Mouse (Mus musculus) MN1 (cell line): ENCODE results near the gene Crxos.
A peak's percentile ranks its signal among the peaks of the same experiment; 100 is the strongest.
"Not testable (repeated sequence)": the region's sequence is repeated elsewhere in the genome, so short reads cannot be mapped to it uniquely, and the experiment has no call there.

ENCODE experiments used
- DNase-seq: peaks from one replicate; pipeline ENCODE4 v3.0.0-alpha.2; 2016; ENCODE audit warnings: low spot score

Gene Crxos

DNA sequence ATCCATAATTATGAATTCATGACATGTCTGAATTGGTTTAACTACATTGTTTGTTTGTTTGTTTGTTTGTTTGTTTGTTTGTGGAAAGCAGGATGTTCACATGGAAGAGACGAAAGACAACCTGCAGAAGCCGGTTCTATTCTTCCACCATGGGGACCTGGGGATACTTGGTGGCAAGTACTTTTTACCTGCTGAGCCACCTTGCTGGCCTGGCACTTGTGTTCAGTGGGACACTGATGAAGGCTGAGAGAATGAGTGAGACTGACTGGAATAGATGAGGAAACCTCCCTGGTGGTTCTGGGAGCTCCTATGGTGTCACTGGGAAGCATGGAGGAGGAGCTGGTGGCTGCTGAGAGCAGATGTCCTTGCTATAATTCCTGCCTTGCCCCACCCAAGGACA, at the start of gene Crxos:
Gene Crxos (plus strand): TSS at position 301 of the 400 bp plus-strand sequence.
- no peak for DNase-seq

- DNase-seq = no peak
Measured at GRCm38 (mm10) chr7:15839578-15839977, 42.8 kb upstream of the Crxos start, which contains the start of gene Obox6. Obox6 (minus strand) TSS chr7:15839678.

DNA sequence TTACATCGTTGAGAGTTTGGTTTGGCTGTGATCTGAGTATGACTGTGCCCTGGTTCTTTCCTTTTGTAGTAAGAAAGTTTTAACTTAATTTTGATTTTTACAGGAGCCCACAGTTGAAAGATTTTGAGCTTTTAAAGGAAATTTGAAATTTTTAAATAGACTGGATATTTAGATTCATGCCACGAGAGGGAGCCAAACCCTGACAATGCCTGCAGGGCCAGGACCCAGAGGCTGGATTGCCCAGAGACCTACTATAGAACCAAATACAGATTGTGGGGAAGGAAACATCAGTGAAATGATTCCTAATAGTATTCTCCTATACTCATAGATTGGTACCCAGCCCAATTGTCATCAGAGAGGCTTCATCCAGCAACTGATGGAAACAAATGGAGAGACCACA, 22.8 kb upstream of the Crxos start:
- peak; percentile 11 for DNase-seq

- DNase-seq = no peak
Measured at GRCm38 (mm10) chr7:15864104-15864503, 18.3 kb upstream of the Crxos start.

DNA sequence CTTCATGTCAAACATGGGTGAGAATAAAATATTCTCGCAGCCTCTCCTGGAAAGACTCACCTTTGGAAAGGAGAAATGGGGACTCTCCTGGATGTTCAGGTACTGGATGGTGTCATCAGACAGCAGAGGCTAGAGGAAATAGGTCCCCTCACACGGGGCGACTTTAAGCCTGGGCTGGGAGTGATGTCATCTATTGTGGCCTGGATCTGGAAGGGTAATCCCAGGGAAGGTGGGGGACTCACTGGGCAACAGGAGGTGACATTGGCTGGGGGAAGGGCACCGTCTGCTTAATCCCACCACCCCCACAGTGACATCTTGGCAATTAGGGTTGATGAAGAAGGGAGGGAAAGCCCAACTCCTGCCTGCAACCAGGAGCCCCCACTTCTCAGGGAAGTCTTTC, 2.7 kb upstream of the Crxos start, which contains the start of gene Crx:
Gene Crx (minus strand): TSS at position 213 of the 400 bp plus-strand sequence.
- DNase-seq = no peak

GRCm38 (mm10) chr7:15881388-15881787, 1.0 kb upstream of the Crxos start:
- DNase-seq = no peak

GRCm38 (mm10) chr7:15881831-15882230, 586 bp upstream of the Crxos start:
- no peak for DNase-seq

DNA sequence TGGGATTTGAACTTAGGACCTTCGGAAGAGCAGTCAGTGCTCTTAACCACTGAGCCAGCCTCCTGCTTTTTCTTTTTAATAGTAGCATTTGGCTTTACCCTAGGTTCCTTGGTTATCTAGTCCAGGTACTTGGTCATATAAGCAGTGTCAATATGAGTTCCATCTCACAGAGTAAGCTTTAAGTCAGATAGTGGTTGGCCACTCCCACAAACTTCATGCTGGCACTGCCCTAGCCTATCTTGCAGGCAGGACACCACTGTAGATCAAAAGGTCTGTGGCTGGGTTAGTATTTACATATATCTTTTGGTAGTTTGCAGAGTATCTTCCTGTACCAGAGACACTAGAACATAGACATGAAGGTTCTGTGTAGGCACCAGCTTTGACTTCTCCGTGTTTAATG, 1.7 kb downstream of the Crxos start:
- DNase-seq = no peak

DNA sequence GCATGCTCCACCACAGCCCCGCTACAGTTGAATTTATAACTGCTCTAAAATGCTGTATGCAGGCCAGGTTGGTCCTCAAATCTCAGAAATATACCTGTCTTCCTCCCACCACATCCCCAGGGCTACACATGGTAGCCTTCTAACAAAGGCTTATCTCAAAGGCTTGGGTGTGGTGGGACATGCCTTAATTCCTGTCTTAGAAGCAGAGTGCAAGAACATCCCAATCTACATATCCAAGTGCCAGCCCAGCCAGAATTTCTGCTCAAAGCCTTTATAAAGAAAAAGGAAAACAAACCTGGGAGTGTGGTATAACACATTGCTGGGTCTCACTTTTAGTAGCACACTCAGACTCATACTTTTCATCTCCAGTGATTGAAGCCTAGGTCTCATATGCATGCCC, 11.8 kb downstream of the Crxos start:
- DNase-seq = no peak

- no peak for DNase-seq
Measured at GRCm38 (mm10) chr7:15901366-15902048, 19.1 kb downstream of the Crxos start.

- no peak for DNase-seq
Measured at GRCm38 (mm10) chr7:15905861-15906260, 23.4 kb downstream of the Crxos start.

GRCm38 (mm10) chr7:15906602-15907001, 24.2 kb downstream of the Crxos start:
- no peak for DNase-seq

DNA sequence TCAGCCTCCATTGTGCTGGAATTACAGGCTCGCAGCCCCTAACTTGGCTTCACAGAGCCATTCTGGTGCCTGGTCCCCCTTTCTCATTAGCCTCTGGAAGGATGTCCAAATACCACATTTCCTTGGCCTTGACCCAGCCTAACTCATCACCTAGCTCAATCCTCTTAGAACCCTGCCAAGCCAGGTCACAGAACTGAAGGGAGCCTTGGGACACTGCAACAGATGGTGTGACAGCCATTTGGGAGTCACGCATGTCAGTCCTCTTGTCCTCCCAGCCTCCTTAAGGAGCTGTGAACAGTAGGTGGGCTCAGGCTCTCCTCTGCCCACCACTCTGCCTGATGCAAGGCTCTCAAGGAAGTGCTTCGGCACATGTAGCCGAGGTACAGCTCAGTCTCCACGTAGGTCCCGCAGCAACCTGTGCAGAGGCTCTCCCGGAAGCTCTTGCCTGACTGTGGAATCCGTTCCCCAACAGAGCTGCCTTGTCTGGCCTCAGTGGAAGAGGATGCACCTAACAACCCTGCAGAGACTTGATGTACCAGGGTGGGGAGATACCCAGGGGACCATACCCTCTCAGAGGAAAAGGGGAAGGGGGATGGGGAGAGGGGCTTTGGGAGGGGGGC, 25.7 kb downstream of the Crxos start:
- DNase-seq = no peak

- DNase-seq = no peak
Measured at GRCm38 (mm10) chr7:15910521-15910920, 28.1 kb downstream of the Crxos start.

DNA sequence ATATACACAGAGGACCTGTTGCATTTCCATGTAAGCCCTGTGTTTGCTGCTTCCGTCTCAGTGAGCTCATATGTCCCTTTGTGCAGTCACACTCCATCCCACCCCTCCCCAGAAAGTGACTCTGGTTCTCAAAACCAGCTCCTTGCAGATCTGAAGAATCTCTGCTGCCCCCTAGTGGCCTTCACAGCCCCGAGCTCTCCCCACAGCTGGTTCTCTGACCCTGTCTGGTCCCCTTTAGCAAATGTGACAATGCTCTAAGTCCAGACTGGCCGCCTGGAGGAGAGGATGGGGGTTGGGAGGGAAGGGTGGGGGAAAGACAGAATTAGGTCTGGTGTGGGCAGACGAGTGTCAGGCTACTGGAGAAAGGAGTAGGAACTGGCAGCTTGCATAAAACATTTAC, 29.8 kb downstream of the Crxos start:
- peak; percentile 78 for DNase-seq

DNA sequence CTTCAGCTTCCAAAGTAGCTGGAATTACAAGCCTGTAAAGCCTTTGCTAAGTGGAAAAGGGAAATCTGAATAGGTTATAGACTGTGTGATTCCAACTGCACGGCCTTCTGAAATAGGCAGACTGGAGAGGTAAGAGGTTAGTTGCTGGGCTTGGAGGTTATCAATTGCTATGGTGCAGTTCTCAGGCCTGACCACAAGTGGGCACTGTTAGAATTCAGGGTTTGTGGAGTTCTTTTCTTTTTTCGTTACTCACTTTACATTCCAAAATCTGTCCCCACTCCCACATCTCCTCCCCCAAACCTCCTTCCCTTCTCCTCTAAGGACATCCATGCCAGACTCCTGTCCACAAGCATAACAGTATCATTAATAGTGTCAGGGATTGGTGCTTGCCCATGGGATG, 31.8 kb downstream of the Crxos start:
- peak; percentile 44 for DNase-seq

DNA sequence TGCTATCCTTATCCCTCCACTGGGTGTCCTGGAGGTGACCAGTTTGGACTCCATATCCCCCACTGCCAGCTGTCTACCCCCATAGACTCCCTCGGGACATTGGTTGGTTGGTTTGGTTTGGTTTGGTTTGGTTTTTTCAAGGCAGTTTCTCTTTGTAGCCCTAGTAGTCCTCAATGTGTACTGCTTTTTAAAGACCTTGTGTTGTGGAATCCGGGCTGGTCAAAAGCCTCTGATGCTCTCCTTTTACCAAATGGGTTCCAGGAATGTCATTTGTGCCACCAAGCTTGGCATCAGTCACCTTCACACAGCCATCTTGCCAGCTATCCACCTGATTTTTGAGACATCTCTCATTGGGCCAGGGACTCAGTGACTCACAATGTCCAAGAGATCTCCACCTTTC, 32.3 kb downstream of the Crxos start:
- no peak for DNase-seq

- DNase-seq = not testable (repeated sequence)
Measured at GRCm38 (mm10) chr7:15915695-15916094, 33.3 kb downstream of the Crxos start.

DNA sequence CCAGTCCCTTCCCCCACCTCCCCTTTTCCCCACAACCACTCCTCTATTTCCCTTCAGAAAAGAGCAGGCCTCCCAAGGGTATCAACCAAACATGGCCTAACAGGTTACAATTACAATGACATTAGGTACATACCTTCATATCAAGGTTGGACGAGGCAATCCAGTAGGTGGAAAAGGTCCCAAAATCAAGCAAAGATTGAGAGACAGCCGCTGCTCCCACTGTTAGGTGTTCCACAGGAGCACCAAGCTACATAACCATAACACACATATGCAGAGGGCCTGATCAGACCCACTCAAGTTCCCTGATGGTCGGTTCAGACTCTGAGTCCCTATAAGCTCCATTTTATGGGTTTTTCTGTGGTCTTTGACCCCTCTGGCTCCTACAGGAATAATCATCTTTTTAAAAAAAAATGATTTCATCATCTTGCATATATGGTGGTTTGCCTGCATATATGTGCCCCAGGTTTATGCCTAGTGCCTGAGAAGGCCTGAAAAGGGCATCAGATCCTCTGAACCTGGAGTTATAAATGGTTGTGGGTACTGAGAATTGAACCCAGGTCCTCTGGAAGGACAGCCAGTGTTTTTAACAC, 33.8 kb downstream of the Crxos start:
- no peak for DNase-seq

DNA sequence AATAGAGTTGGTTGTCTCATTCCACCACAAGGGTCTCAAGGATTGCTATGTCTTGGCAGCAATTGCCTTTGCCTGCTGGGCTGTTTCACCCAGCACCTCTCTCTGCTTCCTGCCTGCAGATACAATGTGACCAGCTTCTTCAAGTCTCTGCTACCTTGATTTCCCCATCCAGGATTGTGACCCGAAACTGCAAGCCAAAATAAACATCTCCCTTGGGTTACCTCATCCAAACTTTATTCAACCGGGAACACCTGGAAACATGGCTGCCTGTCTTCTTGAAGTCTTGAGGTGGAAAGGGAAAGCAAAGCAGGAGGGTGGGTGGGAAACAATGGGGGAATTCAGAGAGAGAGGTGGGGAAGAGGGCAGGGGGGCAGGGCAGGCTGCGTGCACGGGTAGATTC, 34.6 kb downstream of the Crxos start:
- DNase-seq = no peak

GRCm38 (mm10) chr7:15918371-15918770, 36.0 kb downstream of the Crxos start:
- DNase-seq = no peak

- DNase-seq = no peak
Measured at GRCm38 (mm10) chr7:15919947-15920346, 37.5 kb downstream of the Crxos start.

DNA sequence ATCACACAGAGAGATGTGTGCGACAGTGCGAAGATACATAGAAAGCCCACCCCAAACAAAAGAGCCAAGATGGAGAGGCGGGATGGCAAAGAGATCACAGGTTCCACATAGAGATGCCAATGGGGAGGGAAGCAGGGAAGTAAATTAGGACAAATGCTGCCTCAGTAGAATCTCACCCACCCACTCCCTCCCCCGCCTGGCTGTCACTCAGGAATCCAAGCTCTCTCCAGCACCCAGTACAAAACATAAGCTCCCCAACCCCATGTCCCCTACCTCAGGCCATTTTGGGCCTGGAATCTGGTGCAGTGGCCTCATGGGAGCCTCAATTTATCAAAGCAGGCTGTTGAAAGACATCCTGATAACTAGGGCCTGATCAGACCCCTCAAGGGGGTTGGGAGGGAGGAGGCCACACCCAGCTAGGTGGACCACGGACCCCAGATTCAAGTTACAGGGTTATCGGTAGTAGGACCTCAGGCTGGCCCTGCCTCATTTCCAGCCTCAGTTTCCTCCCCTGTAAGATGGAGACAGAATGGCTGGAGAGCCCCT, 38.3 kb downstream of the Crxos start:
- no peak for DNase-seq
